Mouse (Mus musculus): ENCODE measurements at regions not wholly inside any gene's neighbourhood (a gene's known extent, or its start where the extent isn't known, plus 50 kb on each side); places are given as distances from the start of the nearest gene placed in this dataset.
A peak's percentile ranks its signal among the peaks of the same experiment; 100 is the strongest.

GRCm38 (mm10) chr6:93537971-93538370 lies 594.7 kb upstream of the Adamts9 start:
- Histone ChIP-seq H3K4me2 (ENCODE audit: low read length) (no peak overlapping the region), H3K36me3 (ENCODE audit: control insufficient read depth, insufficient read depth) (no peaks in the 10 kb centered on the region), H3K27me3 (replicated peaks; ENCODE audit: control insufficient read depth, insufficient read depth, low read length) (no peaks in the 10 kb centered on the region), H3K9me3 (ENCODE audit: control insufficient read depth, low read length) (no peaks in the 10 kb centered on the region), H3K27ac (ENCODE audit: low read length) (no peak overlapping the region), H3K4me1 (replicated peaks; ENCODE audit: control insufficient read depth, insufficient read depth, low read length) (no peaks in the 10 kb centered on the region), H3K9ac (replicated peaks; ENCODE audit: low read depth, low read length) (no peak overlapping the region), H3K4me3 (replicated peaks; ENCODE audit: low read length) (no peak overlapping the region)
- 93% methylated on average over 1 of the region's 1 CpGs for WGBS
- no peak for ATAC-seq

GRCm38 (mm10) chr6:93537126-93537525 lies 593.8 kb upstream of the Adamts9 start:
- WGBS = 97% methylated on average over 1 of the region's 1 CpGs
- no peaks in the 10 kb centered on the region for H3K9me3 ChIP-seq (ENCODE audit: control insufficient read depth, low read length)
- no peaks in the 10 kb centered on the region for H3K27me3 ChIP-seq (replicated peaks; ENCODE audit: control insufficient read depth, insufficient read depth, low read length)
- no peak overlapping the region for H3K4me2 ChIP-seq (ENCODE audit: low read length)
- H3K27ac ChIP-seq (ENCODE audit: low read length) = no peak overlapping the region
- no peak overlapping the region for H3K4me3 ChIP-seq (replicated peaks; ENCODE audit: low read length)
- H3K36me3 ChIP-seq (ENCODE audit: control insufficient read depth, insufficient read depth) = no peaks in the 10 kb centered on the region
- no peak for ATAC-seq
- H3K9ac ChIP-seq (replicated peaks; ENCODE audit: low read depth, low read length) = no peak overlapping the region
- H3K4me1 ChIP-seq (replicated peaks; ENCODE audit: control insufficient read depth, insufficient read depth, low read length) = no peaks in the 10 kb centered on the region

GRCm38 (mm10) chr6:93513818-93514217 lies 570.5 kb upstream of the Adamts9 start:
- H3K27ac ChIP-seq (ENCODE audit: low read length) = no peak overlapping the region
- no peaks in the 10 kb centered on the region for H3K36me3 ChIP-seq (ENCODE audit: control insufficient read depth, insufficient read depth)
- H3K27me3 ChIP-seq (replicated peaks; ENCODE audit: control insufficient read depth, insufficient read depth, low read length) = no peaks in the 10 kb centered on the region
- no peak overlapping the region for H3K9ac ChIP-seq (replicated peaks; ENCODE audit: low read depth, low read length)
- 96% methylated on average over 2 of the region's 2 CpGs for WGBS
- H3K4me1 ChIP-seq (replicated peaks; ENCODE audit: control insufficient read depth, insufficient read depth, low read length) = no peaks in the 10 kb centered on the region
- no peak overlapping the region for H3K4me2 ChIP-seq (ENCODE audit: low read length)
- H3K9me3 ChIP-seq (ENCODE audit: control insufficient read depth, low read length) = no peaks in the 10 kb centered on the region
- no peak overlapping the region for H3K4me3 ChIP-seq (replicated peaks; ENCODE audit: low read length)
- no peak for ATAC-seq

GRCm38 (mm10) chr6:93509857-93510256 lies 566.6 kb upstream of the Adamts9 start:
- Histone ChIP-seq H3K9ac (replicated peaks; ENCODE audit: low read depth, low read length) (no peak overlapping the region), H3K4me1 (replicated peaks; ENCODE audit: control insufficient read depth, insufficient read depth, low read length) (no peaks in the 10 kb centered on the region), H3K36me3 (ENCODE audit: control insufficient read depth, insufficient read depth) (no peaks in the 10 kb centered on the region), H3K4me3 (replicated peaks; ENCODE audit: low read length) (no peak overlapping the region), H3K9me3 (ENCODE audit: control insufficient read depth, low read length) (no peaks in the 10 kb centered on the region), H3K27me3 (replicated peaks; ENCODE audit: control insufficient read depth, insufficient read depth, low read length) (no peaks in the 10 kb centered on the region), H3K4me2 (ENCODE audit: low read length) (no peak overlapping the region), H3K27ac (ENCODE audit: low read length) (no peak overlapping the region)
- 58% methylated on average over 1 of the region's 1 CpGs for WGBS
- no peak for ATAC-seq

- no peaks in the 10 kb centered on the region for H3K27me3 ChIP-seq (replicated peaks; ENCODE audit: control insufficient read depth, insufficient read depth, low read length)
- no peak overlapping the region for H3K4me2 ChIP-seq (ENCODE audit: low read length)
- H3K4me3 ChIP-seq (replicated peaks; ENCODE audit: low read length) = no peak overlapping the region
- no peaks in the 10 kb centered on the region for H3K36me3 ChIP-seq (ENCODE audit: control insufficient read depth, insufficient read depth)
- no peak for ATAC-seq
- H3K27ac ChIP-seq (ENCODE audit: low read length) = no peak overlapping the region
- no peak overlapping the region for H3K9ac ChIP-seq (replicated peaks; ENCODE audit: low read depth, low read length)
- no peaks in the 10 kb centered on the region for H3K9me3 ChIP-seq (ENCODE audit: control insufficient read depth, low read length)
- no peaks in the 10 kb centered on the region for H3K4me1 ChIP-seq (replicated peaks; ENCODE audit: control insufficient read depth, insufficient read depth, low read length)
- WGBS = 71% methylated on average over 4 of the region's 4 CpGs
Measured at GRCm38 (mm10) chr6:93497824-93498223, 554.5 kb upstream of the Adamts9 start.

GRCm38 (mm10) chr6:93488441-93488955 lies 545.2 kb upstream of the Adamts9 start:
- no peak overlapping the region for H3K4me3 ChIP-seq (replicated peaks; ENCODE audit: low read length)
- H3K27ac ChIP-seq (ENCODE audit: low read length) = no peak overlapping the region
- H3K4me1 ChIP-seq (replicated peaks; ENCODE audit: control insufficient read depth, insufficient read depth, low read length) = peaks cover 2% of the 10 kb centered on the region; the same call in 1 of the 2 replicates
- ATAC-seq = no peak
- no peaks in the 10 kb centered on the region for H3K9me3 ChIP-seq (ENCODE audit: control insufficient read depth, low read length)
- no peaks in the 10 kb centered on the region for H3K36me3 ChIP-seq (ENCODE audit: control insufficient read depth, insufficient read depth)
- WGBS = 77% methylated on average over 2 of the region's 2 CpGs
- H3K27me3 ChIP-seq (replicated peaks; ENCODE audit: control insufficient read depth, insufficient read depth, low read length) = no peaks in the 10 kb centered on the region
- no peak overlapping the region for H3K9ac ChIP-seq (replicated peaks; ENCODE audit: low read depth, low read length)
- no peak overlapping the region for H3K4me2 ChIP-seq (ENCODE audit: low read length)

- no peak overlapping the region for H3K9ac ChIP-seq (replicated peaks; ENCODE audit: low read depth, low read length)
- WGBS = 73% methylated on average over 2 of the region's 2 CpGs
- H3K9me3 ChIP-seq (ENCODE audit: control insufficient read depth, low read length) = no peaks in the 10 kb centered on the region
- no peak overlapping the region for H3K27ac ChIP-seq (ENCODE audit: low read length)
- ATAC-seq = no peak
- no peak overlapping the region for H3K4me3 ChIP-seq (replicated peaks; ENCODE audit: low read length)
- no peaks in the 10 kb centered on the region for H3K36me3 ChIP-seq (ENCODE audit: control insufficient read depth, insufficient read depth)
- no peaks in the 10 kb centered on the region for H3K27me3 ChIP-seq (replicated peaks; ENCODE audit: control insufficient read depth, insufficient read depth, low read length)
- H3K4me2 ChIP-seq (ENCODE audit: low read length) = no peak overlapping the region
- H3K4me1 ChIP-seq (replicated peaks; ENCODE audit: control insufficient read depth, insufficient read depth, low read length) = no peaks in the 10 kb centered on the region
Measured at GRCm38 (mm10) chr6:93478521-93478920, 535.2 kb upstream of the Adamts9 start.

GRCm38 (mm10) chr6:93474981-93475380 lies 531.7 kb upstream of the Adamts9 start:
- H3K4me1 ChIP-seq (replicated peaks; ENCODE audit: control insufficient read depth, insufficient read depth, low read length) = no peaks in the 10 kb centered on the region

GRCm38 (mm10) chr6:93467867-93468266 lies 524.6 kb upstream of the Adamts9 start:
- H3K27ac ChIP-seq (ENCODE audit: low read length) = no peak overlapping the region
- H3K9ac ChIP-seq (replicated peaks; ENCODE audit: low read depth, low read length) = no peak overlapping the region
- no peak for ATAC-seq
- H3K36me3 ChIP-seq (ENCODE audit: control insufficient read depth, insufficient read depth) = no peaks in the 10 kb centered on the region
- H3K4me2 ChIP-seq (ENCODE audit: low read length) = no peak overlapping the region
- peaks cover under 1% of the 10 kb centered on the region; the same call in 1 of the 2 replicates for H3K4me1 ChIP-seq (replicated peaks; ENCODE audit: control insufficient read depth, insufficient read depth, low read length)
- H3K27me3 ChIP-seq (replicated peaks; ENCODE audit: control insufficient read depth, insufficient read depth, low read length) = no peaks in the 10 kb centered on the region
- no peaks in the 10 kb centered on the region for H3K9me3 ChIP-seq (ENCODE audit: control insufficient read depth, low read length)
- no peak overlapping the region for H3K4me3 ChIP-seq (replicated peaks; ENCODE audit: low read length)
- 96% methylated on average over 5 of the region's 5 CpGs for WGBS

More at GRCm38 (mm10) chr6:93474981-93475380, 531.7 kb upstream of the Adamts9 start:
- Histone ChIP-seq H3K4me2 (ENCODE audit: low read length) (no peak overlapping the region), H3K4me3 (replicated peaks; ENCODE audit: low read length) (no peak overlapping the region), H3K27me3 (replicated peaks; ENCODE audit: control insufficient read depth, insufficient read depth, low read length) (no peaks in the 10 kb centered on the region), H3K27ac (ENCODE audit: low read length) (no peak overlapping the region), H3K36me3 (ENCODE audit: control insufficient read depth, insufficient read depth) (no peaks in the 10 kb centered on the region), H3K9me3 (ENCODE audit: control insufficient read depth, low read length) (no peaks in the 10 kb centered on the region), H3K9ac (replicated peaks; ENCODE audit: low read depth, low read length) (no peak overlapping the region)
- no peak for ATAC-seq
- 48% methylated on average over 1 of the region's 1 CpGs for WGBS

- peaks cover 5% of the 10 kb centered on the region for H3K4me1 ChIP-seq (replicated peaks; ENCODE audit: control insufficient read depth, insufficient read depth, low read length)
- WGBS = 56% methylated on average over 4 of the region's 4 CpGs
- ATAC-seq = 0 out of 2 replicates have a peak, but pooled peaks have one; percentile 26
- H3K9ac ChIP-seq (replicated peaks; ENCODE audit: low read depth, low read length) = no peak overlapping the region
- no peaks in the 10 kb centered on the region for H3K27me3 ChIP-seq (replicated peaks; ENCODE audit: control insufficient read depth, insufficient read depth, low read length)
- H3K9me3 ChIP-seq (ENCODE audit: control insufficient read depth, low read length) = no peaks in the 10 kb centered on the region
- no peak overlapping the region for H3K27ac ChIP-seq (ENCODE audit: low read length)
- no peaks in the 10 kb centered on the region for H3K36me3 ChIP-seq (ENCODE audit: control insufficient read depth, insufficient read depth)
- no peak overlapping the region for H3K4me2 ChIP-seq (ENCODE audit: low read length)
- no peak overlapping the region for H3K4me3 ChIP-seq (replicated peaks; ENCODE audit: low read length)
Measured at GRCm38 (mm10) chr6:93462861-93463260, 519.6 kb upstream of the Adamts9 start.
